Mouse (Mus musculus) ES-E14 (cell line): ENCODE results near the gene Klhdc10. TPM values are rescaled to one million over a fixed set of nuclear protein-coding genes. Genes with fewer than 3 reads are reported as not detected.
A peak's percentile ranks its signal among the peaks of the same experiment; 100 is the strongest.

Experiments used
- DNase-seq: peaks from one replicate; pipeline ENCODE4 v3.0.0-alpha.2; 2013; ENCODE audit warnings: low read depth, low spot score
- H3K27ac ChIP-seq: 2 replicates; pipeline ENCODE4 v1.5.1; 2012; ENCODE audit warnings: low read depth, mild to moderate bottlenecking, low read length, moderate library complexity, mixed read lengths; ENCODE audit not compliant: poor library complexity, insufficient read depth, severe bottlenecking
- H3K36me3 ChIP-seq: 2 replicates; pipeline ENCODE4 v1.6.1; 2012; ENCODE audit warnings: mild to moderate bottlenecking, low read length, moderate library complexity, mixed read lengths; ENCODE audit not compliant: control insufficient read depth, poor library complexity, insufficient read depth, severe bottlenecking
- H3K4me1 ChIP-seq, 2 experiments: fragments of 150-350 bp in 1 of 2; sonication (generic) in 1 of 2; 2 replicates each; pipeline ENCODE4 v1.6.1; 2012; ENCODE audit warnings: low read length in 2 of 2, mild to moderate bottlenecking in 1 of 2, mixed read lengths in 1 of 2; ENCODE audit not compliant: control insufficient read depth in 2 of 2, insufficient read depth in 2 of 2, poor library complexity in 1 of 2
- H3K4me3 ChIP-seq, 2 experiments: fragments of 150-350 bp in 1 of 2; sonication (generic) in 1 of 2; 2 replicates each; pipeline ENCODE4 v1.5.1; 2012; ENCODE audit warnings: low read length in 2 of 2, low read depth in 1 of 2, mild to moderate bottlenecking in 1 of 2, mixed read lengths in 1 of 2; ENCODE audit not compliant: insufficient read depth in 1 of 2, poor library complexity in 1 of 2, severe bottlenecking in 1 of 2
- H3K9ac ChIP-seq: 2 replicates; pipeline ENCODE4 v1.6.1; 2012; ENCODE audit warnings: low read depth, mild to moderate bottlenecking, low read length, mixed read lengths; ENCODE audit not compliant: poor library complexity, insufficient read depth, severe bottlenecking
- H3K9me3 ChIP-seq: fragments of 150-350 bp; sonication (generic); 2 replicates; pipeline ENCODE4 v1.6.1; 2012; ENCODE audit warnings: low read depth, mild to moderate bottlenecking, low read length; ENCODE audit not compliant: control insufficient read depth, insufficient read depth
- CHD2 ChIP-seq: IDR thresholded peaks from 2 replicates; pipeline ENCODE4 v1.6.1; 2014; ENCODE audit warnings: mild to moderate bottlenecking, low read depth, low read length, inconsistent platforms
- HCFC1 ChIP-seq: IDR thresholded peaks from 2 replicates; pipeline ENCODE4 v1.6.1; 2012; ENCODE audit warnings: low read length, inconsistent platforms, borderline replicate concordance; ENCODE audit not compliant: insufficient read depth
- MAFK ChIP-seq: IDR thresholded peaks from 2 replicates; pipeline ENCODE4 v1.6.1; 2014; ENCODE audit warnings: mild to moderate bottlenecking, low read depth, low read length, inconsistent platforms; ENCODE audit not compliant: insufficient read depth
- ZC3H11A ChIP-seq: IDR thresholded peaks from 2 replicates; pipeline ENCODE4 v1.6.1; 2012; ENCODE audit warnings: low read depth, mild to moderate bottlenecking, inconsistent platforms, low read length, borderline replicate concordance
- ZNF384 ChIP-seq: IDR thresholded peaks from 2 replicates; pipeline ENCODE4 v1.6.1; 2012; ENCODE audit warnings: low read depth, low read length, inconsistent platforms
- in situ Hi-C, 2 experiments: fragments of 600-800 bp; cut with MboI; formaldehyde crosslinking; loops; one replicate each; pipeline ENCODE4 v1.15.1; 2025; ENCODE audit warnings: low sequenced_read_pairs in 2 of 2, inconsistent platforms in 1 of 2; ENCODE audit not compliant: unreplicated experiment in 2 of 2
- total RNA-seq: library from RNA; depleted of rRNA; stranded (reverse); fragments of 300-350 nt; gene quantifications from 2 replicates; pipeline ENCODE4 v1.2.3, GENCODE M21; 2012

Gene Klhdc10
- total RNA-seq, 1 experiment = 48.9 TPM

GRCm38 (mm10) chr6:30402091-30402491 is 423 bp downstream of the Klhdc10 start:
- in situ Hi-C loops = loop anchor here in 1 of 2 experiments (25.0 kb wide), 1 partner anchor 585 kb away; no protein-coding TSS in a partner anchor
- peaks cover 0 to 12% of the 10 kb centered on the region in 2 experiments; a peak in 2 of 4 replicates for H3K4me1 ChIP-seq
- DNase-seq = no peak

GRCm38 (mm10) chr6:30403465-30403864 is 1.8 kb downstream of the Klhdc10 start:
- H3K9ac ChIP-seq = no peak overlapping the region
- in situ Hi-C loops = loop anchor here in 1 of 2 experiments (25.0 kb wide), 1 partner anchor 584 kb away; no protein-coding TSS in a partner anchor

More at GRCm38 (mm10) chr6:30402091-30402491, 423 bp downstream of the Klhdc10 start:
- no peaks in the 10 kb centered on the region for H3K36me3 ChIP-seq
- no peak for TF ChIP-seq MAFK
- TF ChIP-seq ZC3H11A = no peak
- no peak for TF ChIP-seq HCFC1
- peak overlapping the region; percentile 98 to 100 for H3K4me3 ChIP-seq
- H3K9ac ChIP-seq = peak overlapping the region; percentile 97
- H3K27ac ChIP-seq = peak overlapping the region; percentile 14; the same call in 1 of the 2 replicates
- no peaks in the 10 kb centered on the region for H3K9me3 ChIP-seq

GRCm38 (mm10) chr6:30404671-30405070 is 3.0 kb downstream of the Klhdc10 start:
- TF ChIP-seq ZNF384 (no peak), CHD2 (no peak), HCFC1 (no peak), MAFK (no peak)
- no peak overlapping the region for H3K27ac ChIP-seq
- no peak for DNase-seq
- H3K36me3 ChIP-seq = no peaks in the 10 kb centered on the region
- peaks cover 0 to 12% of the 10 kb centered on the region in 2 experiments; a peak in 3 of 4 replicates for H3K4me1 ChIP-seq
- H3K9ac ChIP-seq = peak overlapping the region; percentile 31; the same call in 1 of the 2 replicates
- no peaks in the 10 kb centered on the region for H3K9me3 ChIP-seq
- no peak overlapping the region for H3K4me3 ChIP-seq
- in situ Hi-C loops = loop anchor here in 1 of 2 experiments (25.0 kb wide), 1 partner anchor 583 kb away; no protein-coding TSS in a partner anchor

More at GRCm38 (mm10) chr6:30403465-30403864, 1.8 kb downstream of the Klhdc10 start:
- peak; percentile 54 for DNase-seq
- Histone ChIP-seq H3K27ac (no peak overlapping the region), H3K9me3 (no peaks in the 10 kb centered on the region), H3K4me3 (0 out of 4 replicates have a peak overlapping the region, but pooled peaks of 1 of the 2 experiments have one; percentile 8), H3K4me1 (peaks cover 0 to 12% of the 10 kb centered on the region in 2 experiments; a peak in 3 of 4 replicates), H3K36me3 (no peaks in the 10 kb centered on the region)
- TF ChIP-seq ZC3H11A (peak; percentile 78; the same call in 1 of the 2 replicates), MAFK (no peak)

- Histone ChIP-seq H3K36me3 (no peaks in the 10 kb centered on the region), H3K27ac (no peak overlapping the region), H3K4me1 (peaks cover 0 to 1% of the 10 kb centered on the region in 2 experiments; a peak in 2 of 4 replicates), H3K9ac (no peak overlapping the region), H3K9me3 (no peaks in the 10 kb centered on the region), H3K4me3 (no peak overlapping the region)
- no peak for TF ChIP-seq MAFK
- no peak for TF ChIP-seq CHD2
- TF ChIP-seq ZNF384 = no peak
- no peak for TF ChIP-seq ZC3H11A
- no peak for TF ChIP-seq HCFC1
- no peak for DNase-seq
- in situ Hi-C loops = loop anchor here in 1 of 2 experiments (25.0 kb wide), 1 partner anchor 579 kb away; no protein-coding TSS in a partner anchor
Observed at GRCm38 (mm10) chr6:30408276-30408675, 6.6 kb downstream of the Klhdc10 start.
